Mouse (Mus musculus) A20 (cell line): ENCODE data around the gene Nxnl2.

Source experiments
- DNase-seq: peaks from one replicate; pipeline ENCODE4 v3.0.0-alpha.2; 2011; ENCODE audit warnings: low read depth, low spot score

The Nxnl2 gene

GRCm38 (mm10) chr13:51170691-51171680 lies at the start of gene Nxnl2:
TSS of gene Nxnl2 (plus strand) at chr13:51171022.
- peak; percentile 73 for DNase-seq

- no peak for DNase-seq
Observed at GRCm38 (mm10) chr13:51121966-51122365, 48.9 kb upstream of the Nxnl2 start.

GRCm38 (mm10) chr13:51122771-51123170 lies 48.1 kb upstream of the Nxnl2 start:
- DNase-seq = no peak

- no peak for DNase-seq
Observed at GRCm38 (mm10) chr13:51125357-51125756, 45.5 kb upstream of the Nxnl2 start.

- no peak for DNase-seq
Observed at GRCm38 (mm10) chr13:51127906-51128305, 42.9 kb upstream of the Nxnl2 start.

- no peak for DNase-seq
Observed at GRCm38 (mm10) chr13:51128417-51128816, 42.4 kb upstream of the Nxnl2 start.

GRCm38 (mm10) chr13:51131179-51131578 lies 39.6 kb upstream of the Nxnl2 start:
- DNase-seq = no peak

- DNase-seq = no peak
Observed at GRCm38 (mm10) chr13:51136315-51136714, 34.5 kb upstream of the Nxnl2 start.

- no peak for DNase-seq
Observed at GRCm38 (mm10) chr13:51136996-51137701, 33.7 kb upstream of the Nxnl2 start.

GRCm38 (mm10) chr13:51137702-51138031 lies 33.2 kb upstream of the Nxnl2 start:
- no peak for DNase-seq

- DNase-seq = no peak
Observed at GRCm38 (mm10) chr13:51147106-51147505, 23.7 kb upstream of the Nxnl2 start.

DNA sequence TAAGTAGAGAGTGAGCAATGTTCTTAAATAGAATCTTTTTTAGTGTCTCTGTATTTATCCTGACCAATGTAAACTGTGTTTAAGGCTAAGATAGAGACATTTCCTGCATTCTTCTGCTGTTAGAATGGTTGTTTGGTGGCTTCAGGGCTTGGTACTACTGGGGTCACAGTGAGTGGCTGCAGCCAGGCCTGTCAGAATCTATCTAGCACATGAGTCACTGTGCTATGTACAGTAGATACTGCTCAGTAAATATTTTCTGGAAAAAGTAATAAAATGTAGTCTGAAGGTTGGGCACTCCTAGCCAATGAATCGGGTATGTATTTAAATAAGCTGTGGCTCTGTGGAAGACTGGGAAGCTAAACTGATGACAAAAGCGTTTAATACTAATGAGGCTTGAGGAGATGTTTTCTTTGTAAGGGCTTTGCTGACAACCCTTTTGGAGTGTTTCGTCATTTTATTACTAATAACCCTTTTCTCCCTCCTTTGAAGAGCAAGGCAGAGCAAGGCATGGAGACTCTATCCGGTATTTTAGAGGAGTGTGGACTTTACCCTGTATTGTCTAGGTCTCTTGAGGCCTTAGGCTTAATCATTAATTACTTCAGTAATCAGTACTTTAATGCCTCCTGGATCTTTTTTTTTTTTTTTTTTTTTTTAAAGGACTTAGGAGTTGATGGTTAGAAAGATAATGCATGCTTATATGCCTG lies 17.7 kb upstream of the Nxnl2 start:
- no peak for DNase-seq

DNA sequence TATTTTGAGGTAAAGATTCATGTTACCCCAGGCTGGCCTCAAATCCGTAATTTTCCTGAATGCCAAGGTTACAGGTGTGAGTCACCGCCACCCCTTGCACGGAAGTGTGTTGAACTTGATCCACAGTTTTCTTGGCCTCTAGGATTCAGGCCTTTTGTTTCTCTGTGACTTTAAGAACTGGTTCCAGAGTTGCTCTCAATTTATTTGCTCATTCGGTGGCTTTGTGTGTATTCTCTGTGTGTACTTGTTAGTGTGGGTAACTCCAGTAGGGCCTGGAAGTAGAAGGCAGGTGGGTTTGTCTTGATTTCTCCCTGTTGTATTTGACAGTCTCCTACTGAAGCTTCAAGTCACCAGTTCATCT lies 17.2 kb upstream of the Nxnl2 start:
- no peak for DNase-seq

DNA sequence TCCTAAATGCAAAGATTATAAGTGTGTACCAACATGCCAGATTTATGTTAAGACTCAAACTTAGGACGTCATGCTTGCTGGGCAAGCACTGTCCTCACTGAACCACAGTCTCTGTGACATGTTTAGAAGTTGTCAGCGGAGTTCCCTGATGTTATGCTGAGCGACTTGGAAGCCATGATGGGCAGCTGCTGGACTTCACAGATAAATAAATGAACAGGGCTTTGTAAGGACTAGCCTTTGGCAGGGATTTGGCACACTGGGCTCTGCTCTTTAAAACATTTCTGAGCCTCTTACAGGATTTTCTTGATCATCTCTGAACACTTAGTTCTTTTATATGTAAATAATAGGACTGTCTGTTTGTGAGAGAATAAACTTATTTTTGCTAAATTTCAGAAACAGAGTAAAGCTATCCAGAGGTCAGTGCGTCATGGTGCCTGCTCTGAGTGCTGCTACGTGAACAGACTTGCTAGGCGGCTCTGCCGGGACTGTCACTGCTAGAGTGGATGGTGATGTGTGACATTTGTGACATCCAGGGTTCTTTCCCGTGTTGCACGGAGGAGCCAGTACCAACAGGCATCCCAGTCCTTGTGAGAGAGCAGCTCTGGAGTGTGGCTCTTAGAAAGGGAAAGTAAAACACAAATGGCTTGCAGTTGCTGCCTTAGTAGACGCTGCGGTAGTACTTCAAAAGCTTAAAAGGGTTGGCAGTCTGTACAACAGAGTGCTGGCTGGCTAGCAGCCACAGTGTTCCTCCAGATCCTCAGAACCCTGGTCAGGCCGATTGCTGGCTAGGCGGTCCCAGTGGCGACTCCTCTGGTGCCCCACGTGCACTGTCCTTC lies 15.4 kb upstream of the Nxnl2 start:
- no peak for DNase-seq

DNA sequence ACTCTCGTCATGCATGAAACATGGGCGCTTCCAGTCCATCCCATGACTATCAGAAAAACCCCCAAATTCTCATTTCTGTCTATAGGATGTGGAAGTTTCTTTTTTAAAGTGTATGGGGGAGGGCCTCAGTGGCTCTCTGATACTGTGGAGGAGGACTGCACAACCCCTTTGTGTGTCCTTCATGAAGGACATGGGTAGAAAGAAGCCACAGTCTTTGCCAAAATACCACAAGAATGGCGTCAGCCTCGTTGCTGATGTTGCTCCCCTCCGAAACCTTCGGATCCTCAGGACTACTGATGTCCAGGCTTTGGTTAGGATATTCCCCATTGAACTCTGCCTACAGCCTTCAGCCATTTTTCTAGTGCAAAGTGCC lies 14.8 kb upstream of the Nxnl2 start:
- DNase-seq = no peak

- peak; percentile 66 for DNase-seq
Observed at GRCm38 (mm10) chr13:51157291-51157690, 13.5 kb upstream of the Nxnl2 start.

- peak; percentile 39 for DNase-seq
Observed at GRCm38 (mm10) chr13:51161672-51162071, 9.2 kb upstream of the Nxnl2 start.

GRCm38 (mm10) chr13:51162246-51162645 lies 8.6 kb upstream of the Nxnl2 start:
- DNase-seq = no peak

GRCm38 (mm10) chr13:51166711-51167110 lies 4.1 kb upstream of the Nxnl2 start:
- DNase-seq = no peak

DNA sequence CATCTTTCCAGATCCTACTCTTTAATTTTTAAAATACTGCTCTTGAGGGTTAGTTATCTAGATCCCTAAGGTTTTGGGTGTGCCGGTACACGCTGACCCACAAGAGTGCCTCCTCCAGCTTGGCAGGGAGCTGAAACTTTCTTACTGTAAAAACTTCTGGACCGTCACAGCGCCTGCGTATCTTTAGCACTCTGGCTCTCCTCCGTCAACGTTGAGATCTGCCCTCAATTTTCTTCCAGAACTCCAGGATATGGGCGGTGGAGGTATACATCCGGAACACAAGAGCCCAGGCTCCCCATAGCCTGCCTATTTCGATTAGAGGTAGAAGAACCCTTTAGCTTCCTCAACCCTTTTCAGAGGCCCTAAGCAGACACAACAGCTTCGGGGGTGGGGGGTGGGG lies 607 bp upstream of the Nxnl2 start:
- DNase-seq = no peak

DNA sequence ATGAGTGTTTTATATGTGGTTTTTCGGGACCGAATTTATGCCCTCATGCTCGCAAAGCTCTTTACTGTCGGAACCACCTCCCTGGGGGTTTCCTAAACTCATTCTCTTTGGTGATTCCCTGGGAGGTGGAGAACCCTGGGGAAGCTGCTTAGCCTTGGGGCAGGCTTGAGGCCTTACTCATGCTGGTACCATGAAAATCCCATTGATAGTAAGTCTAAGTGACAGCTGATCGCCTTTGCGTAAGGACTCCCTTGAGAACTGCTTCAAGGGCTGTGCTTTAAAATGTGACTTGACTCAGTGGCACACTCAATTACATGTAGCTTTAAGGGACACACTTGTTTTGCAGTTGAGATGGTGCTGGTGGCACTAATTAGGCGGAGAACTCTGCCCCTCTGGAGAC lies 1.8 kb downstream of the Nxnl2 start:
- no peak for DNase-seq
